Comparison of ENCODE assay signal across 9 mouse cellular contexts in genomic region chr7:47131840-47132179, GRCm38 (mm10). TPM values are rescaled to one million over a fixed set of nuclear protein-coding genes. Genes with fewer than 3 reads are reported as not detected.
DNase-seq lines count a peak whose midpoint lies in the region; ATAC-seq lines count a peak whose summit lies in the region.
"Had no signal": no experiment of that assay in that cellular context is flagged by ENCODE, and none has a peak within 500 bp of the region (broad histone marks: within the 10 kb centered on the region; RNA-seq: fewer than 3 reads in every experiment).

No protein-coding gene starts in this region.

- peaks cover 61% of the 10 kb centered on the region for H3K27me3 ChIP-seq in heart, embryonic 16.5 days (ENCODE audit: control insufficient read depth, insufficient read depth, low read length)
- H3K27me3 ChIP-seq in embryonic facial prominence, embryonic 10.5 days (replicated peaks; ENCODE audit: low read depth, poor library complexity, severe bottlenecking) = peaks cover 68% of the 10 kb centered on the region
- H3K27me3 ChIP-seq in hindbrain, embryonic 15.5 days = no peaks in the 10 kb centered on the region
- no peaks in the 10 kb centered on the region for H3K27me3 ChIP-seq in midbrain, embryonic 14.5 days (ENCODE audit: control insufficient read depth, insufficient read depth, low read length)

- DNase-seq in heart, postnatal 36 days = no peak
- no peak for DNase-seq in embryonic facial prominence, embryonic 10.5 days (ENCODE audit: low spot score)
- peak; percentile 62 for DNase-seq in midbrain, embryonic 14.5 days
- no peak for DNase-seq in adrenal gland, adult 8-10 months
- DNase-seq in gastrocnemius, postnatal 25 days = no peak

- H3K4me1 ChIP-seq in heart, embryonic 16.5 days (ENCODE audit: control insufficient read depth, insufficient read depth, low read length) = peaks cover 7% of the 10 kb centered on the region; the same call in 1 of the 2 replicates
- peaks cover 18% of the 10 kb centered on the region for H3K4me1 ChIP-seq in embryonic facial prominence, embryonic 10.5 days
- peaks cover 27% of the 10 kb centered on the region for H3K4me1 ChIP-seq in hindbrain, embryonic 15.5 days (replicated peaks)
- peaks cover 11% of the 10 kb centered on the region; the same call in 1 of the 2 replicates for H3K4me1 ChIP-seq in midbrain, embryonic 14.5 days (ENCODE audit: control insufficient read depth, insufficient read depth, low read length)

- no peak for ATAC-seq in heart, embryonic 16.5 days (replicated peaks; ENCODE audit: extremely low read depth, insufficient read depth, low FRiP score)
- ATAC-seq in hindbrain, embryonic 15.5 days (ENCODE audit: low FRiP score, low read depth) = peak; percentile 39
- ATAC-seq in midbrain, embryonic 14.5 days (ENCODE audit: low FRiP score, low TSS enrichment) = peak; percentile 21
- no peak for ATAC-seq in activated CD4-positive, CD25-positive, alpha-beta regulatory T cell, adult 4 months

- no peaks in the 10 kb centered on the region for H3K36me3 ChIP-seq in heart, embryonic 16.5 days (ENCODE audit: control insufficient read depth, insufficient read depth)
- no peaks in the 10 kb centered on the region for H3K36me3 ChIP-seq in embryonic facial prominence, embryonic 10.5 days (replicated peaks)
- no peaks in the 10 kb centered on the region for H3K36me3 ChIP-seq in hindbrain, embryonic 15.5 days
- H3K36me3 ChIP-seq in midbrain, embryonic 14.5 days (ENCODE audit: control insufficient read depth, insufficient read depth, low read length) = no peaks in the 10 kb centered on the region

- no peak overlapping the region for H3K9ac ChIP-seq in heart, embryonic 16.5 days (ENCODE audit: low read length)
- peak overlapping the region; percentile 62 for H3K9ac ChIP-seq in hindbrain, embryonic 15.5 days
- H3K9ac ChIP-seq in midbrain, embryonic 14.5 days (replicated peaks; ENCODE audit: low read length) = peak overlapping the region; percentile 94

- intact Hi-C loops in heart, postnatal 36 days (cut with DNase I) = no loop called here

- 3% methylated on average over 15 of the region's 15 CpGs for WGBS in heart, embryonic 16.5 days
- 1% methylated on average over 15 of the region's 15 CpGs for WGBS in embryonic facial prominence, embryonic 10.5 days
- WGBS in hindbrain, embryonic 15.5 days = 1% methylated on average over 15 of the region's 15 CpGs
- under 1% methylated on average over 15 of the region's 15 CpGs for WGBS in midbrain, embryonic 14.5 days

- no peaks in the 10 kb centered on the region for H3K9me3 ChIP-seq in heart, embryonic 16.5 days (replicated peaks; ENCODE audit: control insufficient read depth, low read length)
- H3K9me3 ChIP-seq in embryonic facial prominence, embryonic 10.5 days = no peaks in the 10 kb centered on the region
- H3K9me3 ChIP-seq in hindbrain, embryonic 15.5 days = no peaks in the 10 kb centered on the region
- no peaks in the 10 kb centered on the region for H3K9me3 ChIP-seq in midbrain, embryonic 14.5 days (ENCODE audit: control insufficient read depth, low read length)
- H3K9me3 ChIP-seq: megakaryocyte, embryonic 14.5 days had no signal

- H3K4me2 ChIP-seq in heart, embryonic 16.5 days (ENCODE audit: low read depth, low read length) = peak overlapping the region; percentile 95
- peak overlapping the region; percentile 74 for H3K4me2 ChIP-seq in hindbrain, embryonic 15.5 days
- peak overlapping the region; percentile 70 for H3K4me2 ChIP-seq in midbrain, embryonic 14.5 days (ENCODE audit: low read length)

- H3K27ac ChIP-seq in heart, embryonic 16.5 days (ENCODE audit: low read length) = no peak overlapping the region
- peak overlapping the region; percentile 73 for H3K27ac ChIP-seq in embryonic facial prominence, embryonic 10.5 days (replicated peaks)
- H3K27ac ChIP-seq in hindbrain, embryonic 15.5 days (replicated peaks) = peak overlapping the region; percentile 90
- H3K27ac ChIP-seq in midbrain, embryonic 14.5 days (replicated peaks; ENCODE audit: low read depth, low read length) = peak overlapping the region; percentile 94

- peak overlapping the region; percentile 63 for H3K4me3 ChIP-seq in heart, embryonic 16.5 days (ENCODE audit: low read length)
- H3K4me3 ChIP-seq in embryonic facial prominence, embryonic 10.5 days = peak overlapping the region; percentile 79
- H3K4me3 ChIP-seq in hindbrain, embryonic 15.5 days = peak overlapping the region; percentile 79
- H3K4me3 ChIP-seq in midbrain, embryonic 14.5 days (replicated peaks; ENCODE audit: low read depth, low read length) = peak overlapping the region; percentile 79

RNA-seq across cellular contexts. Expression of gene Ptpn5, which starts 1.7 kb away (rescaled TPM):
- polyA plus RNA-seq in heart, embryonic 16.5 days (2015; fragmentation: Nextera tagmentation; extraction: Ambion mirVana) = 0.29 and 0.51 TPM in 2 replicates
- total RNA-seq in heart, postnatal 36 days (2021) = not detected
- polyA plus RNA-seq in embryonic facial prominence, embryonic 10.5 days (2016; fragmentation: Nextera tagmentation; extraction: Ambion mirVana) = 2.9 and 3.2 TPM in 2 replicates
- 152 and 190 TPM in 2 replicates for polyA plus RNA-seq in hindbrain, embryonic 15.5 days (2015; fragmentation: Nextera tagmentation; extraction: Ambion mirVana)
- 146 and 152 TPM in 2 replicates for polyA plus RNA-seq in midbrain, embryonic 14.5 days (2014; fragmentation: Nextera tagmentation; extraction: Ambion mirVana)
- polyA plus RNA-seq in activated CD4-positive, CD25-positive, alpha-beta regulatory T cell, adult 4 months (2017; shearing (Covaris generic)) = 1 to 10 TPM; 2.1 to 9.3 TPM
- total RNA-seq in adrenal gland, adult 8-10 months (2022) = 1 to 10 TPM in 3 of 4 experiments, under 1 TPM in 1; 0.68 to 3.3 (median 1.7) TPM
- not detected for total RNA-seq in gastrocnemius, postnatal 25 days (2021)

Comparison
In these comparisons a context has a peak if more than half of its experiments do, and no peak if none do; other contexts are left out.
1. ATAC-seq: peak in hindbrain, embryonic 15.5 days (single experiment) and midbrain, embryonic 14.5 days (single experiment); none in heart, embryonic 16.5 days (single experiment) and activated CD4-positive, CD25-positive, alpha-beta regulatory T cell, adult 4 months (single experiment).
2. RNA of gene Ptpn5, which starts 1.7 kb away (polyA plus RNA-seq): 152 to 190 TPM in hindbrain, embryonic 15.5 days and 146 to 152 TPM in midbrain, embryonic 14.5 days; 2.1 to 9.3 TPM in activated CD4-positive, CD25-positive, alpha-beta regulatory T cell, adult 4 months, 2.9 to 3.2 TPM in embryonic facial prominence, embryonic 10.5 days and 0.29 to 0.51 TPM in heart, embryonic 16.5 days; every median in the first group is over 10 times any median in the second.
3. Peak in every context shown above with its lines, with median percentiles within 50 percentile points of each other: H3K4me2 ChIP-seq and H3K4me3 ChIP-seq.